Mouse (Mus musculus) inflammation-experienced regulatory T-cells, adult 6 months (primary cell): ENCODE data around the gene Dst. TPM values are rescaled to one million over a fixed set of nuclear protein-coding genes. Genes with fewer than 3 reads are reported as not detected.

ENCODE experiments used
- ATAC-seq: one replicate; pipeline ENCODE4 v1.8.0; 2017
- polyA plus RNA-seq, 3 experiments: library from polyadenylated mRNA; unstranded; fragments of 100-300 nt; shearing (Covaris generic); gene quantifications; one replicate each; pipeline ENCODE4 v1.2.1; 2017

Gene Dst
- polyA plus RNA-seq, 3 experiments from 2014 or later, result 18.1 to 31.7 (median 20.6) TPM

GRCm38 (mm10) chr1:33980420-33980819 lies 72.4 kb downstream of the Dst start:
- ATAC-seq, result no peak

GRCm38 (mm10) chr1:33989643-33990042 lies 81.6 kb downstream of the Dst start:
- no peak for ATAC-seq

GRCm38 (mm10) chr1:33991067-33991466 lies 83.0 kb downstream of the Dst start:
- ATAC-seq, result no peak

- no peak for ATAC-seq
These were observed 84.8 kb downstream of the Dst start for GRCm38 (mm10) chr1:33992810-33993209.

- ATAC-seq, result no peak
These were observed 86.2 kb downstream of the Dst start for GRCm38 (mm10) chr1:33994201-33994600.

- ATAC-seq, result no peak
These were observed 87.4 kb downstream of the Dst start for GRCm38 (mm10) chr1:33995386-33995785.

- ATAC-seq, result no peak
These were observed 88.3 kb downstream of the Dst start for GRCm38 (mm10) chr1:33996105-33996887.

GRCm38 (mm10) chr1:34002321-34002720 lies 94.3 kb downstream of the Dst start:
- ATAC-seq, result no peak

GRCm38 (mm10) chr1:34002970-34003369 lies 94.9 kb downstream of the Dst start:
- ATAC-seq, result no peak

- ATAC-seq, result no peak
These were observed 97.3 kb downstream of the Dst start for GRCm38 (mm10) chr1:34005238-34005725.

- ATAC-seq, result peak; percentile 87
These were observed 98.0 kb downstream of the Dst start for GRCm38 (mm10) chr1:34005726-34006638.

- no peak for ATAC-seq
These were observed 98.9 kb downstream of the Dst start for GRCm38 (mm10) chr1:34006828-34007361.

GRCm38 (mm10) chr1:34007379-34007778 lies 99.4 kb downstream of the Dst start:
- ATAC-seq, result no peak

- peak; percentile 84 for ATAC-seq
These were observed 103.1 kb downstream of the Dst start for GRCm38 (mm10) chr1:34011051-34011677.

- ATAC-seq, result peak; percentile 6
These were observed 103.8 kb downstream of the Dst start for GRCm38 (mm10) chr1:34011821-34012271.

GRCm38 (mm10) chr1:34013490-34013889 lies 105.5 kb downstream of the Dst start:
- no peak for ATAC-seq

- no peak for ATAC-seq
These were observed 108.8 kb downstream of the Dst start for GRCm38 (mm10) chr1:34016780-34017179.

- ATAC-seq, result no peak
These were observed 109.3 kb downstream of the Dst start for GRCm38 (mm10) chr1:34017323-34017722.

GRCm38 (mm10) chr1:34020599-34020998 lies 112.6 kb downstream of the Dst start:
- no peak for ATAC-seq

GRCm38 (mm10) chr1:34021574-34021973 lies 113.5 kb downstream of the Dst start:
- ATAC-seq, result peak; percentile 11

- ATAC-seq, result no peak
These were observed 115.1 kb downstream of the Dst start for GRCm38 (mm10) chr1:34023154-34023553.

GRCm38 (mm10) chr1:34025879-34026278 lies 117.9 kb downstream of the Dst start:
- no peak for ATAC-seq

GRCm38 (mm10) chr1:34028722-34029121 lies 120.7 kb downstream of the Dst start:
- ATAC-seq, result peak; percentile 89
